Mouse (Mus musculus) intestine, embryonic 14.5 days (tissue): Measurements from ENCODE around the gene Dchs1. TPM values are rescaled to one million over a fixed set of nuclear protein-coding genes. Genes with fewer than 3 reads are reported as not detected.

Experiments
- ATAC-seq: fragments of 200-750 bp; cut with Nextera tagmentation; replicated peaks from 2 replicates; pipeline ENCODE4 v1.8.0; 2017; ENCODE audit warnings: low read depth, moderate number of reproducible peaks, moderate TSS enrichment, moderate library complexity; ENCODE audit not compliant: low FRiP score, low TSS enrichment
- DNase-seq: peaks from one replicate; pipeline ENCODE4 v3.0.0-alpha.2; 2018; ENCODE audit warnings: low spot score
- H3K27ac ChIP-seq: fragments of 300-500 bp; sonication (generic); 2 replicates; pipeline ENCODE4 v1.5.1; 2014; ENCODE audit warnings: low read depth, mild to moderate bottlenecking, control low read depth
- H3K27me3 ChIP-seq: fragments of 300-500 bp; sonication (generic); replicated peaks from 2 replicates; pipeline ENCODE4 v1.6.1; 2014; ENCODE audit warnings: low read length, control low read depth; ENCODE audit not compliant: control insufficient read depth, insufficient read depth
- H3K36me3 ChIP-seq: fragments of 300-500 bp; sonication (generic); 2 replicates; pipeline ENCODE4 v1.6.1; 2014; ENCODE audit warnings: low read length, control low read depth; ENCODE audit not compliant: control insufficient read depth, insufficient read depth
- H3K4me1 ChIP-seq: fragments of 300-500 bp; sonication (generic); replicated peaks from 2 replicates; pipeline ENCODE4 v1.6.1; 2014; ENCODE audit warnings: low read length, control low read depth, mixed read lengths; ENCODE audit not compliant: control insufficient read depth, insufficient read depth
- H3K4me2 ChIP-seq: fragments of 300-500 bp; sonication (generic); 2 replicates; pipeline ENCODE4 v1.6.1; 2014; ENCODE audit warnings: low read length
- H3K4me3 ChIP-seq: fragments of 300-500 bp; sonication (generic); 2 replicates; pipeline ENCODE4 v1.5.1; 2014; ENCODE audit warnings: low read depth, low read length, control low read depth, mixed read lengths
- H3K9ac ChIP-seq: fragments of 300-500 bp; sonication (generic); 2 replicates; pipeline ENCODE4 v1.6.1; 2014; ENCODE audit warnings: mild to moderate bottlenecking, low read length
- H3K9me3 ChIP-seq: fragments of 300-500 bp; sonication (generic); 2 replicates; pipeline ENCODE4 v1.6.1; 2016; ENCODE audit warnings: low read length, control low read depth; ENCODE audit not compliant: control insufficient read depth
- WGBS: fragments of 180-500 bp; shearing (Covaris S2); extraction: QIAGEN DNeasy Blood & Tissue Kit; methylation state at CpG from one replicate; pipeline ENCODE4 v1.1.7; 2014; 5-methylcytosine and 5-hydroxymethylcytosine counted together
- polyA plus RNA-seq: library from polyadenylated mRNA; unstranded; fragments of >200 nt; fragmentation: Nextera tagmentation; extraction: Ambion mirVana; gene quantifications from 2 replicates; pipeline ENCODE4 v1.2.1, GENCODE M21; 2014

The Dchs1 gene
- polyA plus RNA-seq, 1 experiment from 2014 or later = 17.5 TPM

DNA sequence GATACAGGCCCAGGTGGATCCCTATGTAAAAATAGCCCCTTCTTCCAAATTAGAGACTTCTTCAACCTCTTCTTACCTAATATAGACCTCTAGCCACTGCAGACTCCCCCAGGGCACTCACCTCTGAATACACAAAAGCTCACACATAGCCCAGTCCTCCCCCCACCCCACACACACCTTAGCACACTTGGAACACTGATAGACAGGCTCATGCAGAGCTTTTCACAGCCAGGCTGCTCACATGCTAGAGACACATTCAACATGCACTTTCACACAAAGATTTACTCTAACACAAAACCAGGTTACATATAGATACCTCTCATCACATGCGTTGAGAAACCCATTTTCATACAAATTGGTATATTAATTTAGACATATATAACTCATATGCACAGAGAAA lies 10.1 kb downstream of the Dchs1 start:
- 91% methylated on average over 1 of the region's 1 CpGs for WGBS
- no peak for DNase-seq

DNA sequence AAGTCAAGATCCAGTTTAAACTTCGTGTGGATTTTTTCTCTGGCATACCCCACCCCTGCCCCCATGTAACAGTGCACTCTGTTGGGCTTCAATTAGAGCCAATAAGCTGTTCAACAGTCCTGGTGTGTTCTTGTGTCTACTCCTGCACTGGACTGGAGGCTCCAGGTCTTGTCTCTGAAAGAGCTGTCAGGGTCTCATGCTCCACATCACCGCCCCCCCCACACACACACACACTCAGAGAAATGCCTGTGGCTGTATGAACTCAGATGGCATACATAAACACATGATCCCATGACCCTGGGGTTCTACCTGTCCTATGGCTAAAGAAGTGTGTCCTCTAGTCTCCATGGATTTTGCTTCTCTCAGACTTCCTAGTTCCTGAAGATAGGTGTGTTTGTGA lies 11.4 kb downstream of the Dchs1 start:
- Histone ChIP-seq H3K9ac (no peak overlapping the region), H3K4me3 (no peak overlapping the region), H3K4me1 (peaks cover 35% of the 10 kb centered on the region), H3K27ac (no peak overlapping the region), H3K27me3 (no peaks in the 10 kb centered on the region), H3K9me3 (no peaks in the 10 kb centered on the region), H3K36me3 (peaks cover 37% of the 10 kb centered on the region), H3K4me2 (no peak overlapping the region)
- DNase-seq (no peak), ATAC-seq (no peak)
- WGBS = 88% methylated on average over 2 of the region's 2 CpGs

More for the DNA sequence above, 10.1 kb downstream of the Dchs1 start:
- no peak for ATAC-seq
- Histone ChIP-seq H3K9me3 (no peaks in the 10 kb centered on the region), H3K4me3 (peak overlapping the region; percentile 25), H3K27me3 (no peaks in the 10 kb centered on the region), H3K27ac (peak overlapping the region; percentile 96), H3K9ac (peak overlapping the region; percentile 34), H3K4me1 (peaks cover 35% of the 10 kb centered on the region), H3K36me3 (peaks cover 34% of the 10 kb centered on the region), H3K4me2 (peak overlapping the region; percentile 54)

DNA sequence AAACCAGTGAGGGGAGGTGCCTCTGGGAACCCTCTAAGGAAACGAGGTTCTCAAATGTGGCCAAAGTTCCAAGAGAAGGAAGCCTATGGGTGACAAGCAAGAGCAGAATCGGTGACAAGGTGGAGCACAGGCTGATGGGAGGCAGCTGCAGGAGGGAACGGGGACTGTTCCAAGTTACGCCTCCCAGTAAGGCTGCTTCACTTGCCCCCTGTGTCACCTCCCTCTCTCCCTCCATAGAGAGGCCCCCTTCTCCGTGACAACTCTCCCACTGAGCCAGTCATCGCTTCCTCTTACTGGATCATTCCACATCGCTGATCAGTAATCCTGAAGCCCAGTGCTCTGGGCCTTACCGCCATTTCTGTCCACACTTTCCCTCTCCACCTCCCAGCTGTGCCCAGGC lies 12.8 kb downstream of the Dchs1 start:
- H3K4me1 ChIP-seq = peaks cover 35% of the 10 kb centered on the region
- WGBS = 51% methylated on average over 8 of the region's 8 CpGs
- H3K4me3 ChIP-seq = no peak overlapping the region
- no peaks in the 10 kb centered on the region for H3K27me3 ChIP-seq
- 0 out of 2 replicates have a peak overlapping the region, but pooled peaks have one; percentile 2 for H3K4me2 ChIP-seq
- H3K9ac ChIP-seq = no peak overlapping the region
- no peak for ATAC-seq
- no peaks in the 10 kb centered on the region for H3K9me3 ChIP-seq
- no peak overlapping the region for H3K27ac ChIP-seq
- peaks cover 41% of the 10 kb centered on the region for H3K36me3 ChIP-seq
- no peak for DNase-seq

DNA sequence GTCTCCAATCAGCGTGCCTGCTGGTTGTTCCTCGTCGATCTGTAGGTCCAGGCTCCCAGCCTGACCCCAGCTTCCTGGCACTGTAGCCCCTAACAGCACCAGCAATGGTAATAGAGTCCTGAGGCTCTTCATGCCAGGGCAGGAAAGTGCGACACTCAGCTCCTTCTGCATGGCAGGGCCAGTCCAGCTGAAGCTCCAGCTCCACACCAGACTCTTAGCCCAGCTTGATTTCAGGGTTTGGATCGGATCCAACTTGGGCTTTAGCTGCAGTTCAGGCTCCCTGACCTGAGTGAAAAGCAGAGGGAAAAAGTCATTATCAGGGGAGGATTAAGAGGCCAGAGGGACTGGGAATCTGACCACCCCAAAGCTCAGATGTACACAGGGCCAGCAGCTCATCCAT lies 14.4 kb downstream of the Dchs1 start:
- ATAC-seq = no peak
- peaks cover 44% of the 10 kb centered on the region for H3K36me3 ChIP-seq
- H3K4me1 ChIP-seq = peaks cover 32% of the 10 kb centered on the region
- H3K4me3 ChIP-seq = no peak overlapping the region
- no peaks in the 10 kb centered on the region for H3K27me3 ChIP-seq
- 76% methylated on average over 5 of the region's 5 CpGs for WGBS
- no peaks in the 10 kb centered on the region for H3K9me3 ChIP-seq
- DNase-seq = no peak
- H3K27ac ChIP-seq = no peak overlapping the region
- no peak overlapping the region for H3K4me2 ChIP-seq
- H3K9ac ChIP-seq = no peak overlapping the region

DNA sequence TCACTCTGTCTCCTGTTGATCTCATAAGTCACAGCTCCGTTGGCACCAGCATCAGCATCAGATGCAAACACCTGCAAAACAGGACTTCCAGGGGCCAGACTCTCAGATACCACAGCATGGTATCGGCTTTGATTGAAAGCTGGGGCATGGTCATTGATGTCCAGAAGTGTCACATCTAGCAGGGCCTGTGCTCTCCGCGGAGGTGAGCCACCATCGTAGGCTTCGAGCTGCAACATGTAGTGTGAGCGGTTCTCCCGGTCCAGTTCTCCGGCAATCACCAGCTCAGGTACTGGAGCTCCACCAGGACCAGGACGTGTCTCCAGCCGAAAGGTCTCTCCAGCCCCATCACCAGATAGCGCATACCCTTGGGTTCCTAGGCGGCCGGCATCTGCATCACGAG lies 15.1 kb downstream of the Dchs1 start:
- H3K4me3 ChIP-seq = no peak overlapping the region
- peaks cover 48% of the 10 kb centered on the region for H3K36me3 ChIP-seq
- H3K27me3 ChIP-seq = no peaks in the 10 kb centered on the region
- H3K4me2 ChIP-seq = no peak overlapping the region
- no peak for DNase-seq
- no peaks in the 10 kb centered on the region for H3K9me3 ChIP-seq
- no peak for ATAC-seq
- WGBS = 93% methylated on average over 15 of the region's 15 CpGs
- H3K4me1 ChIP-seq = peaks cover 32% of the 10 kb centered on the region
- no peak overlapping the region for H3K27ac ChIP-seq
- H3K9ac ChIP-seq = no peak overlapping the region

DNA sequence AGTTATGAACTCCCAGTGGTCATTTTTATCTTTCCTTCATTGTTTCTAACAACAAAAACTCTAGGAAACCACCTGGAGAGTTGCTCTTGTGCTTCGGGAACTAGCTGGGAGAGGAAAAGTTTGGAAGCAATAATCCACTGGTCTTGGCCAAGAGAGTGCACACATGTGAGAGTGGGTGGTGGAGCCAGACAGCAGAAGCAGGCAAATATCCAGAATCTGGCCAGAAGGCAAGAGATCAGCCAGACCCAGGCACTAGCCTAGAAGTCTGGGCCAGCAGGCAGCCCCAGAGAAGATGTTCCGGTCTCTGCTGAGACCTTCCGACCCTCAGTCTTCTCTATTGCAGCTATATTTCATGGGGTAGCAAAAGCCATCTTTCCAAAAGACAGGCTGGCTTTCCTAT lies 17.5 kb downstream of the Dchs1 start:
- Histone ChIP-seq H3K4me1 (peaks cover 22% of the 10 kb centered on the region), H3K27ac (no peak overlapping the region), H3K9me3 (no peaks in the 10 kb centered on the region), H3K4me3 (no peak overlapping the region), H3K4me2 (no peak overlapping the region), H3K36me3 (peaks cover 61% of the 10 kb centered on the region), H3K27me3 (no peaks in the 10 kb centered on the region), H3K9ac (no peak overlapping the region)
- ATAC-seq = no peak
- DNase-seq = no peak
- WGBS = 71% methylated on average over 3 of the region's 3 CpGs

DNA sequence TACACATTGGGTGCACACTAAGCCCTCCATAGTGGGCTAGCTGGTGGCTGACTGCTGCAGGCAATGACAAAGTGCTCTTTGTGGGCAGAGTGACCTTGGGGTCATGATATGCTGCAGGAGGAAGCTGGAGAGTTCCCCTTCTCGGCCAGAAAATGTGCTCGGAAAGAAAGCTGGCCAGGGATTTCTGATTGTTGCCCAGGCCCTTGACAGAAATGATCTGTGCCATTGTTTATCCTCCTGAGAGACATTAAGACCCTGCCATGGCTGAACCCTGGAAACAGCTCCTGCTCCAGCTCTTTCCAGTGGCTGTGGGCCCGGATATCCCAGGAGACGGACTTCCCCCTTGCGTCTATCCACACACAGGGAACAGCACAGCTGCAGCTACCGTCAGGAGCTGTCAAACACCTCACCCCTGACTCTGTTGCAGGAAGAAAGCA lies 19.7 kb downstream of the Dchs1 start:
- 16% methylated on average over 6 of the region's 6 CpGs for WGBS
- H3K4me3 ChIP-seq = no peak overlapping the region
- ATAC-seq = no peak
- 0 out of 2 replicates have a peak overlapping the region, but pooled peaks have one; percentile 33 for H3K27ac ChIP-seq
- H3K36me3 ChIP-seq = peaks cover 80% of the 10 kb centered on the region
- H3K9me3 ChIP-seq = no peaks in the 10 kb centered on the region
- no peak overlapping the region for H3K4me2 ChIP-seq
- H3K27me3 ChIP-seq = 0 out of 2 replicates have a peak, but pooled peaks cover 2% of the 10 kb centered on the region
- DNase-seq = no peak
- no peak overlapping the region for H3K9ac ChIP-seq
- H3K4me1 ChIP-seq = peaks cover 18% of the 10 kb centered on the region; the same call in 1 of the 2 replicates

DNA sequence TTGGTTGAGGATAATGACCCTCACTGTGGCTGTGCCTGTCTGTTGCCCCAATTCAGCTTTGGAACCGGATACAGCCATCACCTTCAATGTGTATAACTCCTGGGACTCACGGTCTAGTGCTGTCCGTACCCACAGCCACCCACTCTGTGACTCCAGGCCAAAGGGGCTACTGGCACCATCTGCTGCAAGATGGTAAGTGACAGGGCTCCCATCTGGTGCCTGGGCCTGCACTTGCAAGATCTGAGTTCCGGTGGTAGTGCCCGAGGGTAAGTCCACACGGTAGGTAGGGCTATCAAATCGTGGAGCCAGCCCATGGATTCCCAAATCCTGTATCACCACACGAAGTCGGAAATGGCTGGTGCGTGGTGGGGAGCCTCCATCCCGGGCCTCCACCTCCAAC lies 23.1 kb downstream of the Dchs1 start:
- Histone ChIP-seq H3K9ac (no peak overlapping the region), H3K4me1 (peaks cover 18% of the 10 kb centered on the region; the same call in 1 of the 2 replicates), H3K27ac (no peak overlapping the region), H3K9me3 (no peaks in the 10 kb centered on the region), H3K36me3 (peaks cover 75% of the 10 kb centered on the region), H3K27me3 (0 out of 2 replicates have a peak, but pooled peaks cover 2% of the 10 kb centered on the region), H3K4me3 (no peak overlapping the region), H3K4me2 (no peak overlapping the region)
- no peak for ATAC-seq
- DNase-seq = no peak
- WGBS = 95% methylated on average over 11 of the region's 11 CpGs
